Mouse (Mus musculus): ENCODE results near the gene Vdr. TPM values are rescaled to one million over a fixed set of nuclear protein-coding genes. Genes with fewer than 3 reads are reported as not detected.

Gene Vdr
- total RNA-seq, 4 experiments from 2014 or later, result 0.07 to 0.13 (median 0.10) TPM; not detected in 1

GRCm38 (mm10) chr15:97813452-97814204, 96.8 kb downstream of the Vdr start:
- peak in 1 of 2 experiments; percentile 55 for DNase-seq (ENCODE audit: low spot score in 2 of 2)

- no peak for DNase-seq (ENCODE audit: low spot score in 2 of 2)
Measured at GRCm38 (mm10) chr15:97812875-97813274, 97.6 kb downstream of the Vdr start.

- DNase-seq (ENCODE audit: low spot score in 2 of 2), result peak; percentile 79 to 93
Measured at GRCm38 (mm10) chr15:97812126-97812525, 98.3 kb downstream of the Vdr start.

- DNase-seq (ENCODE audit: low spot score in 2 of 2), result no peak
Measured at GRCm38 (mm10) chr15:97811307-97811706, 99.1 kb downstream of the Vdr start.

- no peak for DNase-seq (ENCODE audit: low spot score in 2 of 2)
Measured at GRCm38 (mm10) chr15:97810399-97810798, 100.0 kb downstream of the Vdr start.

GRCm38 (mm10) chr15:97809942-97810341, 100.5 kb downstream of the Vdr start:
- no peak for DNase-seq (ENCODE audit: low spot score in 2 of 2)

GRCm38 (mm10) chr15:97809206-97809605, 101.2 kb downstream of the Vdr start:
- no peak for DNase-seq (ENCODE audit: low spot score in 2 of 2)

GRCm38 (mm10) chr15:97808532-97808931, 101.9 kb downstream of the Vdr start:
- no peak for DNase-seq (ENCODE audit: low spot score in 2 of 2)

- DNase-seq (ENCODE audit: low spot score in 2 of 2), result no peak
Measured at GRCm38 (mm10) chr15:97807867-97808266, 102.6 kb downstream of the Vdr start.

Other genes starting within 250 kb of the Vdr start
- gene Rpap3, start 204.8 kb downstream of the Vdr start, total RNA-seq (2022), result 10 to 100 TPM; 12.5 to 13.9 (median 12.8) TPM
- gene Endou, start 179.3 kb downstream of the Vdr start, total RNA-seq (2022), result under 1 TPM; 0.19 to 0.49 (median 0.31) TPM
- 1 to 10 TPM; 5.1 to 6.3 (median 5.5) TPM for gene Rapgef3, start 142.7 kb downstream of the Vdr start, total RNA-seq (2022)
- gene Slc48a1, start 132.1 kb downstream of the Vdr start, total RNA-seq (2022), result 10 to 100 TPM; 40.0 to 52.7 (median 47.3) TPM
- 1 to 10 TPM; 5.8 to 9.6 (median 9.3) TPM for gene Hdac7, start 66.1 kb downstream of the Vdr start, total RNA-seq (2022)
- gene Tmem106c, start 53.6 kb upstream of the Vdr start, total RNA-seq (2022), result 1 to 10 TPM; 4.3 to 8.5 (median 6.5) TPM
- under 1 TPM; 0.19 to 0.51 (median 0.38) TPM for gene Col2a1, start 94.1 kb upstream of the Vdr start, total RNA-seq (2022)
- gene Pfkm, start 182.0 kb upstream of the Vdr start, total RNA-seq (2022), result 1,000 to 10,000 TPM; 2,927 to 3,255 (median 3,175) TPM
- gene Senp1, start 183.1 kb upstream of the Vdr start, total RNA-seq (2022), result 1 to 10 TPM; 7.2 to 10.0 (median 8.5) TPM